Mouse (Mus musculus) CD4-positive, CD25-positive, alpha-beta regulatory T cell, adult 2 months (primary cell): ENCODE measurements around the gene Astl.

Experiments
- DNase-seq: peaks from one replicate; pipeline ENCODE4 v3.0.0-alpha.2; 2012; ENCODE audit warnings: low read depth, low spot score

The Astl gene

GRCm38 (mm10) chr2:127364452-127364851 is 26.0 kb downstream of the Astl start:
- no peak for DNase-seq

- no peak for DNase-seq
Measured at GRCm38 (mm10) chr2:127367126-127367820, 28.8 kb downstream of the Astl start.

- no peak for DNase-seq
Measured at GRCm38 (mm10) chr2:127369703-127370376, 31.4 kb downstream of the Astl start.

- no peak for DNase-seq
Measured at GRCm38 (mm10) chr2:127370561-127371483, 32.4 kb downstream of the Astl start.

GRCm38 (mm10) chr2:127371484-127371861 is 33.0 kb downstream of the Astl start:
- no peak for DNase-seq

GRCm38 (mm10) chr2:127372082-127372481 is 33.6 kb downstream of the Astl start:
- no peak for DNase-seq

- DNase-seq, result no peak
Measured at GRCm38 (mm10) chr2:127374131-127374530, 35.7 kb downstream of the Astl start.

GRCm38 (mm10) chr2:127375087-127375486 is 36.6 kb downstream of the Astl start:
- no peak for DNase-seq

- DNase-seq, result peak; percentile 48
Measured at GRCm38 (mm10) chr2:127375759-127376341, 37.4 kb downstream of the Astl start.

GRCm38 (mm10) chr2:127376423-127377051 is 38.1 kb downstream of the Astl start:
- no peak for DNase-seq

GRCm38 (mm10) chr2:127377942-127378610 is 39.6 kb downstream of the Astl start:
- DNase-seq, result no peak

GRCm38 (mm10) chr2:127378611-127378990 is 40.2 kb downstream of the Astl start:
- DNase-seq, result no peak

GRCm38 (mm10) chr2:127379250-127379649 is 40.8 kb downstream of the Astl start:
- DNase-seq, result no peak

GRCm38 (mm10) chr2:127383881-127384280 is 45.4 kb downstream of the Astl start:
- no peak for DNase-seq

GRCm38 (mm10) chr2:127387521-127387920 is 49.1 kb downstream of the Astl start:
- DNase-seq, result no peak

GRCm38 (mm10) chr2:127390352-127390751 is 51.9 kb downstream of the Astl start:
- no peak for DNase-seq

- DNase-seq, result no peak
Measured at GRCm38 (mm10) chr2:127390846-127391245, 52.4 kb downstream of the Astl start.

GRCm38 (mm10) chr2:127391323-127391722 is 52.9 kb downstream of the Astl start:
- no peak for DNase-seq

- DNase-seq, result no peak
Measured at GRCm38 (mm10) chr2:127394606-127395161, 56.2 kb downstream of the Astl start.

GRCm38 (mm10) chr2:127398738-127399137 is 60.3 kb downstream of the Astl start:
- DNase-seq, result no peak
